ENCODE assay signal across 28 mouse cellular contexts in genomic region chr1:39984331-39984730, GRCm38 (mm10).
A peak's percentile ranks its signal among the peaks of the same experiment; 100 is the strongest.
DNase-seq lines count a peak whose midpoint lies in the region; ATAC-seq and TF ChIP-seq lines count a peak whose summit lies in the region.
"Had no signal": no experiment of that assay in that cellular context is flagged by ENCODE, and none has a peak within 500 bp of the region (broad histone marks: within the 10 kb centered on the region; RNA-seq: fewer than 3 reads in every experiment).

No protein-coding gene starts in this region.

- H3K36me3 ChIP-seq in embryonic facial prominence, embryonic 14.5 days (ENCODE audit: control insufficient read depth, insufficient read depth, low read length): peaks cover 90% of the 10 kb centered on the region
- peaks cover 100% of the 10 kb centered on the region for H3K36me3 ChIP-seq in embryonic facial prominence, embryonic 10.5 days (replicated peaks)
- H3K36me3 ChIP-seq in limb, embryonic 12.5 days: peaks cover 94% of the 10 kb centered on the region
- peaks cover 99% of the 10 kb centered on the region for H3K36me3 ChIP-seq in limb, embryonic 10.5 days
- H3K36me3 ChIP-seq in thymus, adult 2 months (ENCODE audit: control insufficient read depth, insufficient read depth, low read length): peaks cover 65% of the 10 kb centered on the region
- H3K36me3 ChIP-seq in kidney, embryonic 15.5 days: peaks cover 93% of the 10 kb centered on the region

- peak; percentile 14; the same call in 1 of the 2 replicates for ATAC-seq in embryonic facial prominence, embryonic 14.5 days (ENCODE audit: low read depth)
- ATAC-seq in limb, embryonic 12.5 days (ENCODE audit: insufficient number of reproducible peaks, insufficient read depth, low FRiP score, low TSS enrichment, low read depth): no peak
- ATAC-seq in granulocyte monocyte progenitor cell, adult 5-6 weeks (replicated peaks; ENCODE audit: poor library complexity, severe bottlenecking): peak; percentile 51
- ATAC-seq in megakaryocyte progenitor cell, adult 5-6 weeks (replicated peaks; ENCODE audit: poor library complexity): peak; percentile 44
- ATAC-seq in kidney, embryonic 15.5 days (replicated peaks; ENCODE audit: low FRiP score): no peak
- ATAC-seq: activated CD4-positive, CD25-positive, alpha-beta regulatory T cell, adult 4 months; forebrain, embryonic 14.5 days; forebrain, postnatal 0 days; hindbrain, postnatal 0 days had no signal

- no peak for TF ChIP-seq CTCF in thymus, adult 2 months (IDR thresholded peaks at IDR 0.05; ENCODE audit: borderline replicate concordance, control insufficient read depth, extremely low read depth, insufficient read depth, low read length, poor library complexity)

- no peaks in the 10 kb centered on the region for H3K27me3 ChIP-seq in embryonic facial prominence, embryonic 14.5 days (replicated peaks; ENCODE audit: control insufficient read depth, insufficient read depth, low read length)
- H3K27me3 ChIP-seq in embryonic facial prominence, embryonic 10.5 days (replicated peaks; ENCODE audit: low read depth, poor library complexity, severe bottlenecking): no peaks in the 10 kb centered on the region
- no peaks in the 10 kb centered on the region for H3K27me3 ChIP-seq in limb, embryonic 12.5 days
- H3K27me3 ChIP-seq in limb, embryonic 10.5 days (ENCODE audit: low read depth, poor library complexity, severe bottlenecking): no peaks in the 10 kb centered on the region
- H3K27me3 ChIP-seq in thymus, adult 2 months (ENCODE audit: control insufficient read depth, insufficient read depth, low read length): no peaks in the 10 kb centered on the region
- no peaks in the 10 kb centered on the region for H3K27me3 ChIP-seq in kidney, embryonic 15.5 days
- H3K27me3 ChIP-seq: embryonic facial prominence, embryonic 15.5 days; heart, embryonic 15.5 days had no signal

- 84% methylated on average over 9 of the region's 9 CpGs for WGBS in embryonic facial prominence, embryonic 14.5 days
- WGBS in embryonic facial prominence, embryonic 10.5 days: 91% methylated on average over 9 of the region's 9 CpGs
- 87% methylated on average over 9 of the region's 9 CpGs for WGBS in limb, embryonic 12.5 days
- 91% methylated on average over 9 of the region's 9 CpGs for WGBS in limb, embryonic 10.5 days
- 96% methylated on average over 9 of the region's 9 CpGs for WGBS in thymus, adult 2 months
- 85% methylated on average over 9 of the region's 9 CpGs for WGBS in kidney, embryonic 15.5 days

- no peak overlapping the region for H3K27ac ChIP-seq in embryonic facial prominence, embryonic 14.5 days (replicated peaks; ENCODE audit: low read depth, low read length)
- no peak overlapping the region for H3K27ac ChIP-seq in embryonic facial prominence, embryonic 10.5 days (replicated peaks)
- H3K27ac ChIP-seq in limb, embryonic 12.5 days: 0 out of 2 replicates have a peak overlapping the region, but pooled peaks have one; percentile 18
- no peak overlapping the region for H3K27ac ChIP-seq in limb, embryonic 10.5 days
- H3K27ac ChIP-seq in thymus, adult 2 months (ENCODE audit: control insufficient read depth, insufficient read depth, low read length): no peak overlapping the region
- H3K27ac ChIP-seq in kidney, embryonic 15.5 days: no peak overlapping the region
- H3K27ac ChIP-seq: embryonic facial prominence, embryonic 15.5 days; gastrocnemius, adult 2 months; heart, adult 2 months; heart, embryonic 15.5 days; hindbrain, embryonic 14.5 days; hindbrain, postnatal 0 days had no signal

- H3K4me3 ChIP-seq in embryonic facial prominence, embryonic 14.5 days (ENCODE audit: low read depth, low read length): no peak overlapping the region
- H3K4me3 ChIP-seq in embryonic facial prominence, embryonic 10.5 days: no peak overlapping the region
- H3K4me3 ChIP-seq in limb, embryonic 12.5 days (replicated peaks): no peak overlapping the region
- no peak overlapping the region for H3K4me3 ChIP-seq in limb, embryonic 10.5 days
- H3K4me3 ChIP-seq in thymus, adult 2 months (ENCODE audit: control insufficient read depth, insufficient read depth, low read length): no peak overlapping the region
- no peak overlapping the region for H3K4me3 ChIP-seq in kidney, embryonic 15.5 days (replicated peaks)
- H3K4me3 ChIP-seq: embryonic facial prominence, embryonic 15.5 days; gastrocnemius, adult 2 months; heart, adult 2 months; heart, embryonic 15.5 days had no signal

- H3K9me3 ChIP-seq in embryonic facial prominence, embryonic 14.5 days (ENCODE audit: control insufficient read depth, low read length): no peaks in the 10 kb centered on the region
- H3K9me3 ChIP-seq in embryonic facial prominence, embryonic 10.5 days: no peaks in the 10 kb centered on the region
- no peaks in the 10 kb centered on the region for H3K9me3 ChIP-seq in limb, embryonic 12.5 days
- H3K9me3 ChIP-seq in limb, embryonic 10.5 days (replicated peaks): no peaks in the 10 kb centered on the region
- no peaks in the 10 kb centered on the region for H3K9me3 ChIP-seq in kidney, embryonic 15.5 days (replicated peaks)
- H3K9me3 ChIP-seq: embryonic facial prominence, embryonic 15.5 days; heart, embryonic 15.5 days had no signal

- TF ChIP-seq POLR2A in thymus, adult 2 months (IDR thresholded peaks at IDR 0.05; ENCODE audit: control insufficient read depth, extremely low read depth, insufficient read depth, low read length, poor library complexity): no peak

- no peak overlapping the region for H3K4me2 ChIP-seq in embryonic facial prominence, embryonic 14.5 days (ENCODE audit: low read depth, low read length)
- no peak overlapping the region for H3K4me2 ChIP-seq in limb, embryonic 12.5 days
- no peak overlapping the region for H3K4me2 ChIP-seq in kidney, embryonic 15.5 days
- H3K4me2 ChIP-seq: embryonic facial prominence, embryonic 15.5 days; heart, embryonic 11.5 days; heart, embryonic 15.5 days; hindbrain, embryonic 14.5 days had no signal

- H3K9ac ChIP-seq in embryonic facial prominence, embryonic 14.5 days (ENCODE audit: low read depth, low read length): no peak overlapping the region
- no peak overlapping the region for H3K9ac ChIP-seq in limb, embryonic 12.5 days (replicated peaks)
- H3K9ac ChIP-seq in kidney, embryonic 15.5 days: no peak overlapping the region
- H3K9ac ChIP-seq: embryonic facial prominence, embryonic 15.5 days; forebrain, postnatal 0 days; heart, embryonic 15.5 days; hindbrain, embryonic 14.5 days had no signal

- no peaks in the 10 kb centered on the region for H3K4me1 ChIP-seq in embryonic facial prominence, embryonic 14.5 days (ENCODE audit: control insufficient read depth, insufficient read depth, low read length)
- 0 out of 2 replicates have a peak, but pooled peaks cover 3% of the 10 kb centered on the region for H3K4me1 ChIP-seq in embryonic facial prominence, embryonic 10.5 days
- H3K4me1 ChIP-seq in limb, embryonic 12.5 days (replicated peaks): no peaks in the 10 kb centered on the region
- no peaks in the 10 kb centered on the region for H3K4me1 ChIP-seq in limb, embryonic 10.5 days
- no peaks in the 10 kb centered on the region for H3K4me1 ChIP-seq in thymus, adult 2 months (replicated peaks; ENCODE audit: control insufficient read depth, insufficient read depth, low read length)
- H3K4me1 ChIP-seq in kidney, embryonic 15.5 days: peaks cover 14% of the 10 kb centered on the region; the same call in 1 of the 2 replicates

- DNase-seq in embryonic facial prominence, embryonic 14.5 days (ENCODE audit: low spot score): no peak
- no peak for DNase-seq in embryonic facial prominence, embryonic 10.5 days (ENCODE audit: low spot score)
- DNase-seq in limb, embryonic 10.5 days (ENCODE audit: low spot score): no peak
- no peak for DNase-seq in thymus, adult 2 months
- DNase-seq: adrenal gland, adult 8-10 months; adrenal gland, postnatal 25 days; cerebellum, adult 11-12 months; cerebellum, adult 8-10 months; cerebellum, postnatal 10 days; cerebellum, postnatal 36 days; embryo, embryonic 11 days; forebrain, postnatal 0 days; gastrocnemius, adult 2 months; gastrocnemius, postnatal 14 days; heart, adult 2 months; heart, postnatal 10 days; heart, postnatal 4 days had no signal

Comparison
In these comparisons a context has a peak if more than half of its experiments do, and no peak if none do; other contexts are left out.
1. ATAC-seq: peak in embryonic facial prominence, embryonic 14.5 days (single experiment), granulocyte monocyte progenitor cell, adult 5-6 weeks (single experiment) and megakaryocyte progenitor cell, adult 5-6 weeks (single experiment); none in limb, embryonic 12.5 days (single experiment) and kidney, embryonic 15.5 days (single experiment).